Mouse (Mus musculus) cortical plate, adult 2 months (tissue): ENCODE data around the gene 4930432M17Rik. TPM values are rescaled to one million over a fixed set of nuclear protein-coding genes. Genes with fewer than 3 reads are reported as not detected.

Experiments used
- H3K27ac ChIP-seq: fragments of 200-500 bp; 2 replicates; pipeline ENCODE4 v1.5.1; 2012; ENCODE audit warnings: low read length, control low read depth, inconsistent platforms; ENCODE audit not compliant: insufficient read depth
- H3K4me1 ChIP-seq: fragments of 200-500 bp; 2 replicates; pipeline ENCODE4 v1.6.1; 2011; ENCODE audit warnings: low read length; ENCODE audit not compliant: control insufficient read depth, insufficient read depth
- H3K4me3 ChIP-seq: fragments of 200-500 bp; 2 replicates; pipeline ENCODE4 v1.5.1; 2011; ENCODE audit warnings: mild to moderate bottlenecking, low read length, control low read depth; ENCODE audit not compliant: insufficient read depth
- CTCF ChIP-seq: fragments of 200-500 bp; IDR thresholded peaks from 2 replicates; pipeline ENCODE4 v1.5.1; 2011; ENCODE audit warnings: mild to moderate bottlenecking, control low read depth, low read length; ENCODE audit not compliant: insufficient read depth; ENCODE audit errors: extremely low read depth
- POLR2A ChIP-seq: fragments of 200-500 bp; IDR thresholded peaks from 2 replicates; pipeline ENCODE4 v1.6.1; 2011; ENCODE audit warnings: mild to moderate bottlenecking, low read length, control low read depth; ENCODE audit not compliant: insufficient read depth; ENCODE audit errors: extremely low read depth
- polyA plus RNA-seq: library from polyadenylated mRNA; depleted of rRNA; stranded (reverse); fragments of >200 nt; gene quantifications from 2 replicates; pipeline ENCODE4 v1.2.3, GENCODE M21; 2012

4930432M17Rik gene
- polyA plus RNA-seq, 1 experiment, result not detected

DNA sequence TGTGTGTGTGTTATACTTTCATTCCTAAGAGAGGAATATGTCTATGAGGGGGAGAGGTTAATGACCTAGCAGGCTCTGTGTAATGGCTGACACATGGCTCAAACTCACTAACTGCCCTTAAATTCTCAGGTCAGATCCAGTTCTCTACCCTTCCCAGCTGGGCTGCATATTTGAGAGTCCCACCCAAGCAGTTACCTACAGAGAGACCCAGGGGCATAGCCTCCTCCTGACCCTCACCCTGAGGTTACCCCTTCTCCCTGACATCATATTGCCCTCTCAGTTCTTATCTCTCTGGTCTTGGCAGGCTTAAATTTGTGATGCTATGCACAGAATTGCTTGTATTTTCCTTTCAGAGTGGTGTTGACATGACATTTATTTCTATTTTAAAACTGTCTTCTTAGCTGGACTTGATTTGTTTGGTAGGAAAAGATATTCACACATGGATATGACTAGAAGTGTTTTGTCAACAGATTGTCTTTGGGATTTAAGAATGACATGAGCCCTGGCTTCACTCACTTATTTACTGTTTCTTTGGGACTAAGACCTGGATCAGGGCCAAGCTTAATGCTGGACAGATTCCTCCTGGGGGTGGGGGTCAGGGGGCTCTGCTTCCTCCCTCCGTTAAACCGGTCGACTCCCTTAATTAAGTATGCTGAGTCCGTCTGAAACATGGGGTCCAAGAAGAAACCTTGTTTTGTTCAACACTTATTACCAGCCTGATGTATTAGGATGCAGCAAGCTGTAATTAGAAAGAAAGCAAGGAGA, 7.7 kb upstream of the 4930432M17Rik start:
- no peak for TF ChIP-seq CTCF
- TF ChIP-seq POLR2A, result no peak
- Histone ChIP-seq H3K4me3 (no peak overlapping the region), H3K27ac (no peak overlapping the region), H3K4me1 (no peaks in the 10 kb centered on the region)

DNA sequence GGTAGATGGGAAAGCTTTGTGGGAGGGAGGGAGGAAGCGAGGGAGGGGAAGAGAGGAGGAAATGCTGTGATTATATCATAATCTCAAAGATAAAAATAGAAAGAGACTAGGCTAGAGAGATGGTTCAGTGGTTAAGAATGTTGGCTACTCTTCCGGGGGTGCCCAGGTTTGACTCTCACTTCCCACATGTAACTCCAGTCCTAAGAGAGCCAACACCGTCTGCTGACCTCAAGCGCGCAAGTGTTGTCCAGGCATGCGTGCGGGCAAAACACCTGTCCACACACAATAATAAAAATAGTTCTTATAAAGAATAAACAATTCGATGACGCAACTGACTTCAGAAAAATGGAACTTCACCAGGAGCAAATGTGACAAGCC, 7.1 kb upstream of the 4930432M17Rik start:
- TF ChIP-seq POLR2A (no peak), CTCF (no peak)
- Histone ChIP-seq H3K27ac (no peak overlapping the region), H3K4me3 (no peak overlapping the region), H3K4me1 (no peaks in the 10 kb centered on the region)

GRCm38 (mm10) chr3:121672135-121672790, 1.7 kb downstream of the 4930432M17Rik start:
- Histone ChIP-seq H3K27ac (no peak overlapping the region), H3K4me3 (no peak overlapping the region), H3K4me1 (no peaks in the 10 kb centered on the region)
- no peak for TF ChIP-seq POLR2A
- TF ChIP-seq CTCF, result no peak

GRCm38 (mm10) chr3:121678935-121679334, 8.4 kb downstream of the 4930432M17Rik start:
- H3K4me1 ChIP-seq, result no peaks in the 10 kb centered on the region
- no peak for TF ChIP-seq POLR2A
- no peak for TF ChIP-seq CTCF
- H3K27ac ChIP-seq, result no peak overlapping the region
- H3K4me3 ChIP-seq, result no peak overlapping the region

GRCm38 (mm10) chr3:121679443-121679842, 8.9 kb downstream of the 4930432M17Rik start:
- Histone ChIP-seq H3K4me3 (no peak overlapping the region), H3K27ac (no peak overlapping the region), H3K4me1 (no peaks in the 10 kb centered on the region)
- TF ChIP-seq CTCF (no peak), POLR2A (no peak)

GRCm38 (mm10) chr3:121680187-121680586, 9.6 kb downstream of the 4930432M17Rik start:
- Histone ChIP-seq H3K27ac (no peak overlapping the region), H3K4me3 (no peak overlapping the region), H3K4me1 (no peaks in the 10 kb centered on the region)
- TF ChIP-seq CTCF (no peak), POLR2A (no peak)

- Histone ChIP-seq H3K4me3 (no peak overlapping the region), H3K27ac (no peak overlapping the region), H3K4me1 (no peaks in the 10 kb centered on the region)
- TF ChIP-seq POLR2A (no peak), CTCF (no peak)
These were observed 12.2 kb downstream of the 4930432M17Rik start for GRCm38 (mm10) chr3:121682439-121683411.

GRCm38 (mm10) chr3:121684552-121684951, 14.0 kb downstream of the 4930432M17Rik start:
- TF ChIP-seq POLR2A (no peak), CTCF (no peak)
- H3K4me3 ChIP-seq, result no peak overlapping the region
- no peak overlapping the region for H3K27ac ChIP-seq
- no peaks in the 10 kb centered on the region for H3K4me1 ChIP-seq

DNA sequence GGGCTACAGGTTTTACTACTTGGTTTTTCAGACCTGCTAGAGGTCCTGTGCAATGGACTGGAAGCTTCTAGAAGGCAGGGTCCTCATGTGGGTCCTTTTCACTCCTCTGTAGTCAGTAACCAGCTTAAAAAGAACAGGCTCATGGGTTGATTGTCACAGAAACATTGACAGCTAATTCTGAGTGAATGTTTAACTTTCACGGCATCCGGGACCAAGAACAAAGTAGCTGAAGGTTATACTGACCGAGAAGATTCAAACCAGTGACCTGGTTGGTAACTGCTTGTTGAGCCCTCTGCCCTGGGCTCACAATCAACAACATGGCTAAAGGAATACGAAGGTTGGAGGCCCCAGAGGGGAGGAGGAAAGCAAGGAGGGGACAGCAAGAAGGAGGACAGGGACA, 14.4 kb downstream of the 4930432M17Rik start:
- Histone ChIP-seq H3K4me1 (no peaks in the 10 kb centered on the region), H3K4me3 (no peak overlapping the region), H3K27ac (no peak overlapping the region)
- TF ChIP-seq CTCF (no peak), POLR2A (no peak)

DNA sequence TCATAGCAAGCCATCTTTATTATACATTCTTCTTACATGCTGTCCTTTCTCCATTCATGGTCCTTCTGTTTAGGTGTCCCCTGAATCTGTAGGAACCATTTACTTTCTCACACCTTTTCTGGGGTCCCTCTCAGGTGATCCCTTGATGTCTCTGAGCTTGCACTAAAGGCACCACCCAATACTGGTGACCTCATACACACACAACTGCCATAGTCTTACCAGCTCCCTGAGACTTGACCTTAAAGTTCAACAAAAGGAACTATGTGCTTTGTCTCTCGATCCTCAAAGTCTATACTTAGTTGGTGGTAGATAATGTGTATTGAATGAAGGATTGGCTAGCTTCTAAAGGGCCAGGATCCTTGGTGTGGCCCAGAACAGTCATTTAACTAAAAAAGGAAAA, 15.4 kb downstream of the 4930432M17Rik start:
- Histone ChIP-seq H3K4me1 (no peaks in the 10 kb centered on the region), H3K4me3 (no peak overlapping the region)
- TF ChIP-seq POLR2A (no peak), CTCF (no peak)

More for the DNA sequence above, 15.4 kb downstream of the 4930432M17Rik start:
- no peak overlapping the region for H3K27ac ChIP-seq
